Mouse (Mus musculus) hindbrain, embryonic 16.5 days (tissue): Measurements from ENCODE around the gene Ppp1r3g. TPM values are rescaled to one million over a fixed set of nuclear protein-coding genes. Genes with fewer than 3 reads are reported as not detected.

Experiments
- ATAC-seq: fragments of 200-750 bp; cut with Nextera tagmentation; 2 replicates; pipeline ENCODE4 v1.8.0; 2017; ENCODE audit warnings: moderate TSS enrichment, moderate library complexity
- H3K27ac ChIP-seq: fragments of 300-500 bp; sonication (generic); 2 replicates; pipeline ENCODE4 v1.5.1; 2014; ENCODE audit warnings: low read depth, mild to moderate bottlenecking, control low read depth, low read length, moderate library complexity
- H3K27me3 ChIP-seq: fragments of 300-500 bp; sonication (generic); replicated peaks from 2 replicates; pipeline ENCODE4 v1.6.1; 2014; ENCODE audit warnings: low read length; ENCODE audit not compliant: control insufficient read depth, insufficient read depth
- H3K36me3 ChIP-seq: fragments of 300-500 bp; sonication (generic); 2 replicates; pipeline ENCODE4 v1.6.1; 2014; ENCODE audit warnings: mild to moderate bottlenecking, low read length, moderate library complexity, mixed read lengths; ENCODE audit not compliant: control insufficient read depth, insufficient read depth
- H3K4me1 ChIP-seq: fragments of 300-500 bp; sonication (generic); 2 replicates; pipeline ENCODE4 v1.6.1; 2014; ENCODE audit warnings: low read depth, low read length; ENCODE audit not compliant: control insufficient read depth, insufficient read depth
- H3K4me2 ChIP-seq: fragments of 300-500 bp; sonication (generic); 2 replicates; pipeline ENCODE4 v1.6.1; 2014; ENCODE audit warnings: mild to moderate bottlenecking, low read length, control low read depth, moderate library complexity
- H3K4me3 ChIP-seq: fragments of 300-500 bp; sonication (generic); 2 replicates; pipeline ENCODE4 v1.5.1; 2014; ENCODE audit warnings: mild to moderate bottlenecking, low read length, control low read depth, moderate library complexity
- H3K9ac ChIP-seq: fragments of 300-500 bp; sonication (generic); 2 replicates; pipeline ENCODE4 v1.6.1; 2014; ENCODE audit warnings: low read depth, mild to moderate bottlenecking, control low read depth, low read length, moderate library complexity
- H3K9me3 ChIP-seq: fragments of 300-500 bp; sonication (generic); 2 replicates; pipeline ENCODE4 v1.6.1; 2014; ENCODE audit warnings: mild to moderate bottlenecking, low read length, moderate library complexity; ENCODE audit not compliant: control insufficient read depth
- WGBS: fragments of 180-500 bp; shearing (Covaris S2); extraction: QIAGEN DNeasy Blood & Tissue Kit; methylation state at CpG from one replicate; pipeline ENCODE4 v1.1.7; 2014; 5-methylcytosine and 5-hydroxymethylcytosine counted together
- polyA plus RNA-seq: library from polyadenylated mRNA; unstranded; fragments of >200 nt; fragmentation: Nextera tagmentation; extraction: Ambion mirVana; gene quantifications from 2 replicates; pipeline ENCODE4 v1.2.1, GENCODE M21; 2015

Gene Ppp1r3g
- polyA plus RNA-seq, 1 experiment from 2014 or later, result 1.2 TPM

DNA sequence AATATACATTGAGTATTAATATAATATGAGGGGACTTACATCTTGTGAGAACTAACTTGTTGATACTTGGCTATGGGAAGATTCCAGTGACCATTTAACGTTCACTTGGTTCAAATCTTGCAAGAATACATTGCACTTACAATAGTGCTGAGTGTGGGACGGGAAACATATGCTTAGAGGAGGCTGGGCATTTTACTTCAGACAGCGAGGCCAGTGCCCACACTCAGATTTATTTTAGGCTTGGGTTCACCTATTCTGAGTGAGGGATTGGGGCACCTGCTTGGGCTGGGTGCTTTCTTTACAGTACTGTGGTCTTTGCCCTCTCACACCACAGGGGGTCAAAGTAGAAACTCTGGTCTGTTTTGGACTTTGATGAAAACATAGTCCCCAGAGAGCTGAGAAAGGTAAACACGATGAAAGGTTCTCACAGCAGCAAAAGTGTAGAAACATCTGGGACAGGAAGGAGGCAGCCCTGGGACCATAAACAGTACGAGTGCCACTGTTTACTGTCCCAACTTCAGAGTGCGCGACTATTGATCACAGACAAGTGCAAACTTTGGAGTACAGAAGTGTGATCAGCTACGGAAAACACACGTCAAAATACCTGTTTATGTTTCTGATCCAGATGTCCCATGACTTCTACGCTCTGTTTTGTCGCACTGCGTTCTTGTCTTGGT is 890 bp downstream of the Ppp1r3g start:
- Histone ChIP-seq H3K36me3 (no peaks in the 10 kb centered on the region), H3K4me1 (no peaks in the 10 kb centered on the region), H3K27ac (no peak overlapping the region), H3K9ac (no peak overlapping the region), H3K27me3 (no peaks in the 10 kb centered on the region), H3K4me3 (no peak overlapping the region), H3K9me3 (no peaks in the 10 kb centered on the region; the same call in 1 of the 2 replicates), H3K4me2 (no peak overlapping the region)
- ATAC-seq, result no peak
- WGBS, result 84% methylated on average over 12 of the region's 12 CpGs

DNA sequence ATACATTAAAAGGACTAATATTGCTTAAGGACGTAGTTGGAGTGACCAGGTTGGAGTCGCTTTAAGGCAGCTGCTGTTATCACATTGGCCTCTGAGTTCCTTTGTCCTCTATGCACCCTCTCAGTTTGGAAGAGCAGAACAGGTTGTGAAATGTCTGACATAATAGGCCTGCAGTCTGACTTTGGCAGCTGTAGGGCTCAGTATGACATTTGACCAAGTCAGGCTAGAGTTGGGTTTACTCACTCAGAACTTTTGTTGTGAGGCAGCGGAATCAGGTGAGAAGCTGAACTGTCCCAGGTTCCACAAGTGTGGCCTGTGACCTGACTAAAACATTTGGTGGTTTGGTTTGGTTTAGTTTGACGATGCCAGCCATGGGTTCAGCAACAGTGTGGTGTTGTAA is 4.9 kb downstream of the Ppp1r3g start:
- H3K36me3 ChIP-seq, result no peaks in the 10 kb centered on the region
- H3K27ac ChIP-seq, result no peak overlapping the region
- H3K27me3 ChIP-seq, result peaks cover 8% of the 10 kb centered on the region
- no peak overlapping the region for H3K4me3 ChIP-seq
- no peaks in the 10 kb centered on the region for H3K9me3 ChIP-seq
- peaks cover 6% of the 10 kb centered on the region for H3K4me1 ChIP-seq
- no peak overlapping the region for H3K4me2 ChIP-seq
- ATAC-seq, result no peak
- WGBS, result 96% methylated on average over 4 of the region's 4 CpGs
- H3K9ac ChIP-seq, result no peak overlapping the region

DNA sequence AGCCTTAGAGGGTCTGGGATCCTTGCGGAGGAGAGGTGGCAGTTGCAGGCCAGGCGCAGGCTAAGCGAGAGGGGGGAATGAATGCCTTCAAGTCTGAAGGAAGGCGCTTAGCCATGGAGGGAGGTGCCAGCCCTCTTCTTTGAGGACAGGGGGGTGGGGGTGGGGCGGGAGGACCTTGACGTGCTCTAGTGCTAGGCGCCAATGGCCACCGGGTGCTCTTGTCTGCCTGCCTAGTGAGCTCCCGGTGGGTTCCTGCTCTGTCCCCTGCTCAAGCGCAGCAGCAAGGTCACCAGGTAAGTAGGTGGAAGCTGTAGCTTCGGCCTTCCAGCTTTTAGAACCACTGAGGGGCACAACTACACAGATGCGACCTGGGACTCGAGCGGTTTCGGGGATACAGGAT is 9.1 kb downstream of the Ppp1r3g start:
- Histone ChIP-seq H3K27me3 (peaks cover 12% of the 10 kb centered on the region), H3K4me3 (peak overlapping the region; percentile 72), H3K36me3 (no peaks in the 10 kb centered on the region), H3K9me3 (no peaks in the 10 kb centered on the region), H3K4me2 (peak overlapping the region; percentile 100), H3K9ac (peak overlapping the region; percentile 15; the same call in 1 of the 2 replicates), H3K4me1 (peaks cover 6% of the 10 kb centered on the region), H3K27ac (no peak overlapping the region)
- ATAC-seq, result peak; percentile 10; the same call in 1 of the 2 replicates
- WGBS, result 4% methylated on average over 15 of the region's 15 CpGs

DNA sequence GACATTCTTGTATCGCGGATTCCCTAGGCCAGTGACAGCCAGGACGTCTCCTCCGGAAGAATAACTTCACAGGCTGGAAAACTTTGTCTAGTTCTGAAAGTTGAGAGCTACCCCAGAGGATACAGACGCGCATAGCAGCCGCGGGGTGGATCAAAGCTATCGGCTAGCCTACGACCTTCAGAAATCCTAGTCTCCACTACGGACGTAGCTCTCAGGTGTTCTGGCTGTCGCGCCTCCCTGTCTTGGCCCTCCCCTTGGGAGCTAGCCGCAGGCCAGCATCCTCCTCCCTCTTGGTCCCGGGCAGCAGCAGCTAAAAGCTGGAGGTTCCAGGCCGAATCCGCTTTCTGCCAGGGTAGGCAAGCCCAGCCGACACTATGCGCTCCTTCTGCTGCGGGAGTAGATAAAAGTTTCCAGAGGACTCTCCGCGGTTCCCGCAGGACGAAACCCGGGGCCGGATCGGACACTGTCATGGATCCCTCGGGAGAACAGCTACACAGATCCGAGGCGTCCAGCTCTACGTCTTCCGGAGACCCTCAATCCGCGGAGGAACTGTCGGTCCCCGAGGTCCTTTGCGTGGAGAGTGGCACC is 9.6 kb downstream of the Ppp1r3g start:
- WGBS, result under 1% methylated on average over 38 of the region's 38 CpGs
- no peaks in the 10 kb centered on the region for H3K36me3 ChIP-seq
- ATAC-seq, result peak; percentile 57
- H3K27me3 ChIP-seq, result peaks cover 12% of the 10 kb centered on the region
- H3K4me3 ChIP-seq, result peak overlapping the region; percentile 72
- peak overlapping the region; percentile 68 for H3K9ac ChIP-seq
- H3K4me1 ChIP-seq, result peaks cover 6% of the 10 kb centered on the region
- no peaks in the 10 kb centered on the region for H3K9me3 ChIP-seq
- no peak overlapping the region for H3K27ac ChIP-seq
- peak overlapping the region; percentile 100 for H3K4me2 ChIP-seq

DNA sequence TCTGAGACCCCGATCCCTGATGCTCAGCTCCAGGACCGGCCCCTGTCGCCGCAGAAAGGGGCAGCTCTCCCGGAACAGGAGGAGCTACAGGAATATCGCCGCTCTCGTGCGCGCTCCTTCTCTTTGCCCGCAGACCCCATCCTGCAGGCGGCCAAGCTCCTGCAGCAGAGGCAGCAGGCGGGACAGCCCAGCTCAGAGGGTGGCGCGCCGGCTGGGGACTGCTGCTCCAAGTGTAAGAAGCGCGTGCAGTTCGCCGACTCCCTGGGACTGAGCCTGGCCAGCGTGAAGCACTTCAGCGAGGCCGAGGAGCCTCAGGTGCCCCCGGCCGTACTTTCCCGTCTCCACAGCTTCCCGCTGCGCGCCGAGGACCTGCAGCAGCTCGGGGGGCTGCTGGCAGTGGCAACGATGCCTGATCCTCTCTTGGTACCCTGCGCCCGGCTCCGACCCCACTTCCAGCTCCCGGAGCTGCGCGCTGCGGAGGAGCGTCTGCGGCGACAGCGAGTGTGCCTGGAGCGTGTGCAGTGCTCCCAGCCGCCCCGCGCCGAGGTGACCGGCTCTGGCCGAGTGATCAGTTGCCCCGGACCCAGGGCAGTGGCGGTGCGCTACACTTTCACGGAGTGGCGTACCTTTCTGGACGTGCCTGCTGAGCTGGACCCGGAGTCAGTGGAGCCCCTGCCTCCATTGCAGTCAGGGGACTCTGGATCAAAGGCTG is 10.2 kb downstream of the Ppp1r3g start:
- H3K4me2 ChIP-seq, result peak overlapping the region; percentile 100
- H3K27ac ChIP-seq, result no peak overlapping the region
- H3K36me3 ChIP-seq, result no peaks in the 10 kb centered on the region
- ATAC-seq, result peak; percentile 81
- no peaks in the 10 kb centered on the region for H3K9me3 ChIP-seq
- WGBS, result under 1% methylated on average over 52 of the region's 57 CpGs
- peak overlapping the region; percentile 68 for H3K9ac ChIP-seq
- H3K4me3 ChIP-seq, result peak overlapping the region; percentile 72
- H3K4me1 ChIP-seq, result peaks cover 6% of the 10 kb centered on the region
- H3K27me3 ChIP-seq, result peaks cover 12% of the 10 kb centered on the region

DNA sequence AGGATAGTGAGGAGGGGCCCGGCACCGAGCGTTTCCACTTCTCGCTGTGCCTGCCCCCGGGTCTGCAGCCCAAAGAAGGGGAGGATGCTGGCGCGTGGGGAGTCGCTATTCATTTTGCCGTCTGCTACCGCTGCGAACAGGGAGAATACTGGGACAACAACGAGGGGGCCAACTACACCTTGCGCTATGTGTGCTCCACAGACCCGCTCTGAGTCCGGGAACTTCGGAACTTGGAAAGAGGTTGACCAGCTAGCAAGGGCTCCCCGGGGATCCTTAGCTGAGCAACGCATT is 10.7 kb downstream of the Ppp1r3g start:
- H3K9me3 ChIP-seq, result no peaks in the 10 kb centered on the region
- peak; percentile 24; the same call in 1 of the 2 replicates for ATAC-seq
- 0% methylated on average over 18 of the region's 18 CpGs for WGBS
- peak overlapping the region; percentile 68 for H3K9ac ChIP-seq
- H3K4me1 ChIP-seq, result peaks cover 6% of the 10 kb centered on the region
- H3K27me3 ChIP-seq, result peaks cover 12% of the 10 kb centered on the region
- no peaks in the 10 kb centered on the region for H3K36me3 ChIP-seq
- peak overlapping the region; percentile 72 for H3K4me3 ChIP-seq
- H3K4me2 ChIP-seq, result peak overlapping the region; percentile 100
- no peak overlapping the region for H3K27ac ChIP-seq

DNA sequence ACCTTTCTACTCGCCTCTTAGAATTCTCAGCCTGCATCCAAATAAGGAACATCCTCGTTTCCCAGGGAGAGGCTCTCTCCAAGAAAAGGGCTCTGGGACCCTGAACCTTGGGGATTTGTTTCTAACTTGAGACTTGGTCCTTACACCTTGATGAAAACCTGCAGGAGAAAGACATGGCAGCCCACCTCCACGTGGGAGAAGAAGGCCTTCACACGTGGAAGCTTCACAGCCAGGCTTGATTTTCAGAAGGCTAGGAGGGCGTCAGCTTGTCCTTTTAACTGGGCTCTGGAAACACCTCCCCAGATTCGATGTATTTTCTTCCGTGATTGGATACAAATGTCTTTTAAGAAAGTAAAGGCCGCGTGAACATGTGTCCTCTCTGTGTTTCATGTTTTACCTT is 11.2 kb downstream of the Ppp1r3g start:
- Histone ChIP-seq H3K4me2 (peak overlapping the region; percentile 100), H3K4me3 (peak overlapping the region; percentile 72), H3K36me3 (no peaks in the 10 kb centered on the region), H3K4me1 (peaks cover 6% of the 10 kb centered on the region), H3K9ac (no peak overlapping the region; the same call in 1 of the 2 replicates), H3K9me3 (no peaks in the 10 kb centered on the region), H3K27ac (no peak overlapping the region), H3K27me3 (peaks cover 12% of the 10 kb centered on the region)
- WGBS, result 34% methylated on average over 9 of the region's 9 CpGs
- ATAC-seq, result no peak

DNA sequence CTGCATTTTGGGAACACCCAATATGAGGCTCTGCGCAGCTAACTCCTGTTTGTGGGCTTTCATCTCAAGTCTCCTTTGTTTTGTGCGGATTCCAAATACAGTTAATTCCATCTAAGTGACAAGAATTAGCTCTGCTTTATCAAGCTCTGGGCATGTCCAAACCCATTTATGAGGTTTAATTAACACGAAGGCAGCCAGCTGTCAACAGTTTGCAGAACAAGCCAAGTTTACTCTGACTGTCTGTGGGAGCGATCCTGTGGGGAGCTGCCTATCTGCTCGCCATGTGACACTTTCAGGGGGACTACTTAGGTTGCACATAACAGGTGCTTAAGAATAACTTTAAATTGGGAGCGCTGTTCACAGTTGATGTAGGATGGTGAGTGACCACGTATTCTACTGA is 18.3 kb downstream of the Ppp1r3g start:
- H3K27me3 ChIP-seq, result no peaks in the 10 kb centered on the region
- no peak overlapping the region for H3K4me2 ChIP-seq
- no peaks in the 10 kb centered on the region for H3K9me3 ChIP-seq
- H3K36me3 ChIP-seq, result peaks cover 5% of the 10 kb centered on the region; the same call in 1 of the 2 replicates
- H3K9ac ChIP-seq, result no peak overlapping the region
- no peak overlapping the region for H3K4me3 ChIP-seq
- no peaks in the 10 kb centered on the region for H3K4me1 ChIP-seq
- peak; percentile 30; the same call in 1 of the 2 replicates for ATAC-seq
- WGBS, result 81% methylated on average over 7 of the region's 7 CpGs
- no peak overlapping the region for H3K27ac ChIP-seq

DNA sequence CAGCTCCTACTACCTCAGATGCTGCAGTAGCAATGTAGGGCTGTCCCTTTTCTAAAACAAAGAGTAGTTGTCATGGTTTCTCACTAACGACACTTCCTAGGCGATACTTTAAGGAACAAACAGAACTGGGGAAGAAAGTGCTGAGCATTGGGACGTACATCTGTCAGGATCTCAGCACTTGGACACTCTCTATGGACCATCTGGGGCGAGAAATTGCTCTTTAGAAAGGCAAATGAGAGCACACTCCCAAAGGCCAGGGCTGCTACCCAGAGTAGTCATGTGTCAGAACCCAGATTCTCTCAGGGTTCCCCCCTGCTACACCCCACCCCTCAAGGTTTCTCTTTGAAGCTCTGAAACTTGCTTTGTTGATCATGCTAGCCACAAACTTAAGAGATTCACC is 21.8 kb downstream of the Ppp1r3g start:
- 32% methylated on average over 4 of the region's 4 CpGs for WGBS
- ATAC-seq, result no peak
- Histone ChIP-seq H3K9me3 (no peaks in the 10 kb centered on the region), H3K4me1 (no peaks in the 10 kb centered on the region), H3K27me3 (no peaks in the 10 kb centered on the region), H3K4me2 (no peak overlapping the region), H3K27ac (no peak overlapping the region), H3K36me3 (peaks cover 5% of the 10 kb centered on the region; the same call in 1 of the 2 replicates), H3K9ac (no peak overlapping the region), H3K4me3 (no peak overlapping the region)
